Mouse (Mus musculus) forelimb bud, embryonic 11.5 days (tissue): ENCODE measurements around the gene Oxct2a.
A peak's percentile ranks its signal among the peaks of the same experiment; 100 is the strongest.
"Not testable (repeated sequence)": the region's sequence is repeated elsewhere in the genome, so short reads cannot be mapped to it uniquely, and the experiment has no call there.

Experiments used
- DNase-seq: peaks from one replicate; pipeline ENCODE4 v3.0.0-alpha.2; 2012; ENCODE audit warnings: low read depth, low spot score

The Oxct2a gene

DNA sequence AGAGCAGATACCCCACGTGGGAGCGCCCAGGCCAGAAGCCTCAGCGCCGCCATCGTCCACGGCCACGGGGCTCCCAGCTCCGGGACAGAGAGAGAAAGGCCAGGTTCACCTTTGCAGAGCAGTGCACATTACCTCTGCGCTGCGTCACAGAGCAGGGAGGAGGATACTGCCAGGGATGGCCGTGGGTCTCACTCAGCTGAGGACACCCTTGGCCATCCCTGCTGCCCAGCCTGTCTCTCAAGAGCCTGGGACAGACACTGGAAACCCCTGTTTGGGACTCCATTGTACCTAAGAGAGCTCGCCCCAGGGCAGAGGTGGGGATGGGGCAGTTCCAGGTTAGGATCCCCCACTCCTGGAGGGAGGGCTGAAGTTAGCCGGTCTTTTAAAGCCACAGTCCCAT lies at the start of gene Oxct2a:
Gene Oxct2a, minus strand, starts transcription at position 101 of the 400 bp plus-strand sequence.
- DNase-seq: no peak

DNA sequence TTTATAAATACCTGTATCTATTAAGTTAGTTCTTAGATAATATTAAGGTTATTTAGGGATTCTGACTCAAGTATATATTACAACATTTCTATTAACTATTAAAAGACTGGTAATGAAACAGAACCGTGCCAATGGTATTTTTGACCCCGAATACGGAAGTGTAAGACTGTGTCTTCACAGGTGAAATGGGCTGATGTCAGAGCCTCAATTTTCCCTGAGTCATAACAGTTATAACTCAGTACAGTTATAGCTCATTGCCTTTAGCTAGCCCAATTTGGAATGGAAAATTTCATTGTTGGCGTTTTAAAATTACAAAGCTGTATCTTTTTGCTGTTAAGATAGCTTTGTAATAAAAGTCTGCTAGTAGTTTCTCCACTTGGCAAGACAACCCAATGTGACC lies 40.1 kb upstream of the Oxct2a start:
- DNase-seq: no peak

- no peak for DNase-seq
Observed at GRCm38 (mm10) chr4:123360771-123361170, 37.3 kb upstream of the Oxct2a start.

DNA sequence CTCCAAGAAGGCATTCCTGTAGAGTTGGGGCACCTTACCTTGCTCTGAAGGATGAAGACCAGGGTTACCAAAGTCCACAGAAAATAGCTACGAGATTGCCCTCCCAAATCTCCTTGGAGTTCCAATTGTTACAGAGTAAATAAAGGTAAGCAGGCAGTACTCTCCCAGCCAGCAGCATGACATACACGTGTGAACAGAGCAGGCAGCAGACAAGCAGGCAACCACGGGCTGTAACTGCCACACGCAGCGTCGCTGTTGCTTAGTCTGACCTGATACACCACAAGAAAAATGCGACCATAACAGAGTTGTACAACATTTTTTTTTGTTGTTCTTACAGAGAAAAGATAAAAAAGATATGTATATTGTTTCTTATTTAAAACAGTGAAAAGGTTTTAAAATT lies 35.2 kb upstream of the Oxct2a start:
- no peak for DNase-seq

- DNase-seq: no peak
Observed at GRCm38 (mm10) chr4:123355941-123356340, 32.5 kb upstream of the Oxct2a start.

DNA sequence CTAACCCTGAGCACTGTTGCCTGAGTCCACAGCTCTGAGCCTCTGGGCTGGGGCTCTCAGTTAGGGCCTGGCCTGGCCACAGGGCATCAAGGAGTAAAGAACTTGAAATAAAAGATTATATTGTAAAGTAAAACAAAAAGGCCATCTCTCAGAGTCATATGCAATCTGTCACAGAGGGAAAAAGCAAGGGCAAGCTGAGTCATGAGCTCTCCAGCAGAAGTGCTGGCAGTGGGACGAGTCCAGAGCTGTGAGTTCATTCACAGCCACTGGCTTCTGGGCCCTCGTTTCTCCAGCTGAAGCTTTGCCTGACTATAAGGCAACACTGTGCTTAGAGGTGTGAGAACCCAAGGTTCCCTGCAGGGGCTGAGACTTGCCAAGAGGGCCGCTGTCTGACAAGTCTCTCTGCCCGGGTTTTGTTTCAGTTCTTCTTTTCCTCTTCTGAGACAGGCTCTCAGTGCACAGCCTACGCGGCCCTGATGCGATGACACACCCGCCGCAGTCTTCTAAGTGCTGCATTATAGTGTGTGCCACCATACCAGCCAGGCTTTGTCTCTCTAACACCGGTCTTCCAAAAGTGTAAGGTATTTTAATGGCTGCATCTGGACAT lies 29.9 kb upstream of the Oxct2a start:
- no peak for DNase-seq

- DNase-seq: no peak
Observed at GRCm38 (mm10) chr4:123343471-123343789, 20.0 kb upstream of the Oxct2a start.

DNA sequence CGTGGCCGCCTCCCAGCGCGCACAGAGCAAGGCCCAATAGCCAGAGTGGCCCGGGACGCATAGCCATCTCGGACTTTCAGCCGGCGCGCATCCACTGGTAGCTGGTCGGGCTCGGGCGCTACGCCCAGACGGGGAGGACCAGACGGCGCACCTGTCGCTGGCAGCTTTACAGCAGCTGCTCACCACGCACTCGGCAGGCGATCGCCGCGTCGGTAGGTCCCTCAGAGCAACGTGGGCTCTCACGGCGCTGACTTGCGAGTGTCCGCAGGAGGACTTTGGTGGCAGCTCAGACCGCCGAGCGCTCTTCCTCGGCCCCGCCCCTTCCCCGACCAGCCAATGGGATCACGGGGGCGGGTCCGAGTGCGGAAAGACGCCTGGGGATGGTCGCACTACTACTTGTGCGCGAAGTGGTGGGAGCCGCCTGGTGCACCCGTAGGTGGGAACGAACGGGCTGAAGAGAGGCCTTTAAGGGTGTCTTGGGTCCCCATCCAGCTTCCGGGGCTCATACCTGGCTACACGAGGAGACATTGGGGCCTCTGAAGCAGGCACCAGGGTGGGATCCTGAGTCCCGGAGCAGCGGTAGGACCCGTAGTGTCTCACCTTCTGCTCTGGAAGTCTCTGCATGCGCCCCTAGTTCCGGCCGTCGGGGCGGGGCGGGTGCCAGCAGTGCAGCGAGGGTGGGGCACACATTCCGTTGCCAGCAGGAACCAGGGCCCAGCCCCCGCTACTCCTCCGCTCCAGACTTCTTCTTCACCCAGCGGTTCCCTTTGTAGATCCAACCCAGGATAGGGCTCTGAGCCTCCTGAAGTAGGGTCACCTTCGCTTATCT lies 19.4 kb upstream of the Oxct2a start, which contains the start of gene Bmp8a:
Gene Bmp8a, minus strand, starts transcription at position 611 of the 829 bp plus-strand sequence.
- peak; percentile 73 for DNase-seq

DNA sequence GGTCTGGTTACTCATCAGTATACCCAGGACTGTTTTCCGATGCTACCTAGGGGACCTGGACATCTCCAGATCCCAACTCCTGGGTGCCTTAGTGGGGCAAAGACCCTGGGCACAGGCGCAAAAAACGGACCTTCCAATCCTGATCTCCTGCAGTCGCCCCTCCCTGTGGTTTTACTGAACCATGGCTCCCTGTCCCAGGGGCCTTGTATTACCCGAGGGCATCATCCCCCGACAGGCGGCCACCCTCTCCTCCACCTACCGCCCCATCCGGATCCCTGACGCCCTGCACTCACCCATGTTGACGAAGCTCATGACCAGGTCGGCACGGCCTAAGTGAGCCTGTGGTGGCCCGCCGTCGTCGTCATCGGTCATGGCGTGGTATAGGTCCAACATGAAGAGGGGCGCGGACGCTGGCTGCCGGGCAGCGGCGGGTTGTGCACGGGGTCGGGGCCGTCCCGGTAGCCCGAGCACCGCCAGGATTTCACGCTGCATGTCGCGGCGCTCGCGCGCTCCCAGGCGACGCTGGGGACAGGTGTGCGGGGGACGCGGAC lies 18.7 kb upstream of the Oxct2a start:
- DNase-seq: no peak

DNA sequence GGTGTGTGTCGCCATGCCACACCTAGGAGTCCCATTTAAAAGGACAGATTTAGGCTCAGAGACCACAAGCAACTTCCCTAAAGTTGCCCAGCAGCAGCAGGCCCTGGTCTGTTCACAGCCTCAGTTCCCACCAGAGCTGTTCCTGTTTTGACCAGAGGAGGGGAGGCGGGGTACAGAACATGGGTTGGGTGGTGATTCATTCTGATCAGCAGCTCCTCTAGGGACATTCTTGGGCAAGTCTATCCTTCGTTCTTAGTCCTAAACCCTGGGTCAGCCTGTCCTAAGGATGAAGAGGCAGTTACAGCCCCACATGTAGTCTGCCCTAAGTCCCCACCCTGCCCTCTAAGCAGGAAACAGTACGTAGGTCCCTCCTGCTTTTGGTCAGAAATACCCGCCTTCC lies 16.8 kb upstream of the Oxct2a start:
- no peak for DNase-seq

DNA sequence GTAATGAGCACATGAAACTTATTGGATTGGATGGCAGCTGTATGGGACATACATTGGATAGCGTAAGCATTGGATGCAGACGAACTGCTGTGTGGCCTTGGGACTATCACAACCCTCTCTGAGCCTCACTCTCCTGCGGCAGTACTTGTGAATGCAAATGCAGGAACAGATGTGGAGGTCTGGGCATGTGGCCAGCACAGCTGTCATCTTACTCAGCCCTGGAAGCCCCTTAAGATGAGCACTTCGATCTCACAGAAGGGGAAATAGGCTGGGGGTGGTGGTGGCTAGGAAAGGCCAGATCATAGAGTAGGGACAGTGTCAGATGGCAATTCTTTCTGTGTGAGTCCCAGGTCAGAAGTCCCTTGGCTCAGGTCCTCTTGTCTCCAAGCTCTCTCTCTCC lies 14.3 kb upstream of the Oxct2a start:
- no peak for DNase-seq

DNA sequence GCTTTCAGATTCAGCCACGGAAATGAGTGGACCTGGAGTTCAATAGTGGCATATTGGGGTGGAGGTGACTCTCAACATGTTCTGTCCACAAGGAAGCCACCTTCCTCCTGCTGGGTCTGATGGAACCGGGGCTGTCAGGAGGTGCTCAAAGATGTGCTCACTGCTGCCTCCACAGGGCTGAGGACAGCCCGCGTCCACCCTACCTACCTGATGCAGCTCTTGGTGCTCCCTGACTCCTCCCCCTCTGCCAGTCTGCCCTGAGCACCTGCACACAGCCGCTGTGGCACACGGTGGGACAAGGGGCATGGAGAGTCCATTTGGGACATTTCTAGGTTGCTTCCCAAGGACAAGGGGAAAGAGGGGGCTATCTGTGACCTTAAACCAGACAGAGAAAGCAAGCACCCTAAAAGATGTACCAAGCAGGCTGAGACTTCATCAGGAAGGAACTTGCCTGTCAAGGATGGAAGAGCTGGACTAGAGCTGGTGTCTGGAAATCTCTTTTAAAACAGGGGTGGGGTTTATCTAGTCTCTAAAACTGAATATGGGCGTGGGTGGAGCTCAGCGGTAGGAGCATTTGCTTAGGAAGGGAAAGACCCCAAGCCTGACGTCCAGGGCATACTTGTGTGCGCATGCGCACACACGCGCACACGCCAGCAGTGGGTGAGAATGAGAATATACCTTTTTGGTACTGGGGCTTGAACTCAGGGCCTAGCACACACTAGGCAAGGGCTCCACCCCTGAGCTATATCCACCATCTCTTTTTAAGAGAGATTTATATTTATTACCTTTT lies 12.6 kb upstream of the Oxct2a start:
- no peak for DNase-seq

GRCm38 (mm10) chr4:123335244-123335643 lies 11.8 kb upstream of the Oxct2a start:
- DNase-seq: not testable (repeated sequence)

DNA sequence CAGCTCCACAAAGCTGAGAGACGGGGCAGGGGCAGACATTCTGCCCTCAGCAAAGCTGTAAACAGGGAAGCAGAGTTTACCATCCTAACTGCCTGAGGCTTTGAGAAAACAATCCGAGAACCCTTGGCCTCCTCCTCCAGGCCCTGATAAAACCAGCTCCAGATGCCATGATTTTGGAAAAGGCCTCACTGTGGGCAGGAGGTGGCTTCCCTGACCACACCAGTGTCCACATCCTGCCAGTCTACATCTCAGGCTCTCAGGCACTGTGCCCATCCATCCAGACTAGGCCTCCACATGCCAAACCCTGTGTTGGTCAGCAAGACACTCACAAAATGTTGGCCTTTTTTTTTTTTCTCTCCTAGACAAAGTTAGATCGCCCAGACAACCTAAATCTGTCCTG lies 10.7 kb upstream of the Oxct2a start:
- no peak for DNase-seq

- DNase-seq: no peak
Observed at GRCm38 (mm10) chr4:123333151-123333550, 9.7 kb upstream of the Oxct2a start.

DNA sequence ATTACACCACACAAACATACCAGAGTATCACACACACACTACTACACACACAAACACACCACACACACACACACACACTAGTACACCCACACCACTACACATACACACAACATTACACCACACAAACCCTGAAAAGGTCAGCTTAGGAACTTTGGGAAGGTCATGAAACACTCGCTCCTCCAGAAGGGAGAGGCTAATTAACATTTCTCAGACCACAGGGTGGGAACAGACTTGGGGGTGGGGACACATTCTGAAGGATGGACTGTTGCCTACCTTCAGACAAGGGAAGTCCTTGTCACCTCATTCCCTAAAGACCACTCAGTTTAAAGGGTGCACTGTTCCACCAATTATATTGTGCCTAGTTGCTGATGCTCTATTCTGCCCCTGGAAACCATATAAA lies 8.5 kb upstream of the Oxct2a start:
- DNase-seq: not testable (repeated sequence)

GRCm38 (mm10) chr4:123331326-123331725 lies 7.9 kb upstream of the Oxct2a start:
- no peak for DNase-seq

- DNase-seq: no peak
Observed at GRCm38 (mm10) chr4:123328946-123329345, 5.5 kb upstream of the Oxct2a start.

DNA sequence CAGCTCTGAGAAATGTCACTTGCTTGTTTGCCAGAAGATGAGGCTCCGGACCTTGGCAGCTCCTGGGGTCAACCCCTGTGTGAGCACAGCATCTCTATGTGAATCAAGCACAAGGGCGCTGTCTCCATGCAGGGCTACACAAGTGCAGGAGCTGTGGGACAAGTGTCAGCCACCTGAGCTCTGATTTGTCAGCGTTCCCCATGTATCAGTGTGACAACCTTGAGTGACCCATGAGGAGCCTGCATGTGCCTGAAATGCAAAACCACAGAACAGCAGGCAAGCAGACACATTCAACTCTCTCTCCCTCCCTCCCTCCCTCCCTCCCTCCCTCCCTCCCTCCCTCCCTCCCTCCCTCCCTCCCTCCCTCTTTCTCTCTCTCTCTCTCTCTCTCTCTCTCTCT lies 4.2 kb upstream of the Oxct2a start:
- no peak for DNase-seq

GRCm38 (mm10) chr4:123326087-123326486 lies 2.7 kb upstream of the Oxct2a start:
- no peak for DNase-seq

DNA sequence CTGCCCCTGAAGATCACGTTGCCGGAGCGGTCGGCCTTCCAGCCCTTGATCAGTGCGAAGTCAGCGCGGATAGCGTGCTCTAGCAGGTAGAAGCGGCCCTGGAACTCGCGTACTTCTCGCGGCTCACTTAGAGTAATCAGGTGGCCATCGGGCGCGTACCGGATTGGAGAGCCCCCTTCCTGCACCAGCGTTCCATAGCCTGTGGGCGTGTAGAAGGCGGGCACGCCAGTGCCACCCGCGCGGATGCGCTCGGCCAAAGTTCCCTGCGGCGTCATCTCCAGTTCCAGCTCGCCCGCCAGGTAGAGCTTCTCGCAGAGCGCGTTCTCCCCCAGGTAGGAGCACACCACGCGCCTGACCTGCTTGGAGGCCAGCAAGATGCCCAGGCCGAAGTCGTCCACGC lies 524 bp downstream of the Oxct2a start:
- not testable (repeated sequence) for DNase-seq

DNA sequence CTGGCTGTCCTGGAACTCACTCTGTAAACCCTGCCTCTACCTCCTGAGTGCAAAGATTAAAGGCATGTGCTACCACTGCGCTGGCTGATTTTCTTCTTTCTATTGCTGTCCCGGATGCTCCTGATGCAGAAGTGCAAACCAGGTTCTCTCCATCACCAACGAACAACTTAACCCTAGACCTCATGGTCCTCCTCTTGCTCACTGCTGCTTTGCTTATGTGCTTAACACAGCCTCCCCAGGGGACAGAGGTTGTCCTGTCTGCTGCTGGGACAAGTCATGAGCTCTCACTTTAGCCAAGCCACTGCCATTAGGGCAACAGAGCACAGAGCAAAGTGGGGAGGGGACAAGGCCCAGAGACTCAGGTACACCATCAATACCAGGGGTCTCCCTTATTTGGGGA lies 8.9 kb downstream of the Oxct2a start:
- no peak for DNase-seq
